Mouse (Mus musculus) midbrain, embryonic 14.5 days (tissue): ENCODE data around the gene Wdr59. TPM values are rescaled to one million over a fixed set of nuclear protein-coding genes. Genes with fewer than 3 reads are reported as not detected.

Experiments
- ATAC-seq: fragments of 200-750 bp; cut with Nextera tagmentation; 2 replicates; pipeline ENCODE4 v1.8.0; 2017; ENCODE audit warnings: moderate number of reproducible peaks, moderate library complexity; ENCODE audit not compliant: low FRiP score, low TSS enrichment
- DNase-seq: peaks from one replicate; pipeline ENCODE4 v3.0.0-alpha.2; 2015
- H3K27ac ChIP-seq: fragments of 300-500 bp; sonication (generic); replicated peaks from 2 replicates; pipeline ENCODE4 v1.5.1; 2014; ENCODE audit warnings: mild to moderate bottlenecking, low read depth, low read length, moderate library complexity
- H3K27me3 ChIP-seq: fragments of 300-500 bp; sonication (generic); 2 replicates; pipeline ENCODE4 v1.6.1; 2014; ENCODE audit warnings: low read length, control low read depth, mixed read lengths; ENCODE audit not compliant: control insufficient read depth, insufficient read depth
- H3K36me3 ChIP-seq: fragments of 300-500 bp; sonication (generic); 2 replicates; pipeline ENCODE4 v1.6.1; 2014; ENCODE audit warnings: low read length, control low read depth; ENCODE audit not compliant: control insufficient read depth, insufficient read depth
- H3K4me1 ChIP-seq: fragments of 300-500 bp; sonication (generic); 2 replicates; pipeline ENCODE4 v1.6.1; 2014; ENCODE audit warnings: mild to moderate bottlenecking, antibody characterized with exemption, low read length, control low read depth; ENCODE audit not compliant: control insufficient read depth, insufficient read depth
- H3K4me2 ChIP-seq: fragments of 300-500 bp; sonication (generic); 2 replicates; pipeline ENCODE4 v1.6.1; 2014; ENCODE audit warnings: mild to moderate bottlenecking, low read length, moderate library complexity
- H3K4me3 ChIP-seq: fragments of 300-500 bp; sonication (generic); replicated peaks from 2 replicates; pipeline ENCODE4 v1.5.1; 2014; ENCODE audit warnings: low read depth, low read length
- H3K9ac ChIP-seq: fragments of 300-500 bp; sonication (generic); replicated peaks from 2 replicates; pipeline ENCODE4 v1.6.1; 2014; ENCODE audit warnings: mild to moderate bottlenecking, low read length, moderate library complexity
- H3K9me3 ChIP-seq: fragments of 300-500 bp; sonication (generic); 2 replicates; pipeline ENCODE4 v1.6.1; 2016; ENCODE audit warnings: low read length, control low read depth, mixed read lengths; ENCODE audit not compliant: control insufficient read depth
- WGBS: fragments of 180-500 bp; shearing (Covaris S2); extraction: QIAGEN DNeasy Blood & Tissue Kit; methylation state at CpG from one replicate; pipeline ENCODE4 v1.1.7; 2014; 5-methylcytosine and 5-hydroxymethylcytosine counted together
- polyA plus RNA-seq: library from polyadenylated mRNA; unstranded; fragments of >200 nt; fragmentation: Nextera tagmentation; extraction: Ambion mirVana; gene quantifications from 2 replicates; pipeline ENCODE4 v1.2.1, GENCODE M21; 2014

Wdr59 gene
- polyA plus RNA-seq, 1 experiment from 2014 or later: 5.9 TPM

DNA sequence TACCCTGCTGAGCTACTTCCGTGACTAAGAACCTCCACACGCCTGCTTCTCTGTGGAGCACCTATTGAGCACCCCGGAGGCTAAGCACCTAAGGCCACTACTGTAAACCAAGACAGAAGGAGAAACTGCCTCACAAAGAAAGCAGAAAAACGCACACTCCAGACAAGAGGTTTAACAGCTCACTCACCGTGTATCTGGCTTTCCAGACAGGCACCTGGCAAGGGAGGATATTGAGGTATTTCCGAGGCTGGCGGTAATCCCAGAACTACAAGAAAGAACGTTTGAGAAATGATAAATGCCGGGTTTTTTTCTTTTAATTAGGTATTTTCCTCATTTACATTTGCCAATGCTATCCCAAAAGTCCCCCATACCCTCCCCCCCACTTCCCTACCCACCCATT, 29.4 kb downstream of the Wdr59 start:
- no peak for DNase-seq
- no peak overlapping the region for H3K4me3 ChIP-seq

DNA sequence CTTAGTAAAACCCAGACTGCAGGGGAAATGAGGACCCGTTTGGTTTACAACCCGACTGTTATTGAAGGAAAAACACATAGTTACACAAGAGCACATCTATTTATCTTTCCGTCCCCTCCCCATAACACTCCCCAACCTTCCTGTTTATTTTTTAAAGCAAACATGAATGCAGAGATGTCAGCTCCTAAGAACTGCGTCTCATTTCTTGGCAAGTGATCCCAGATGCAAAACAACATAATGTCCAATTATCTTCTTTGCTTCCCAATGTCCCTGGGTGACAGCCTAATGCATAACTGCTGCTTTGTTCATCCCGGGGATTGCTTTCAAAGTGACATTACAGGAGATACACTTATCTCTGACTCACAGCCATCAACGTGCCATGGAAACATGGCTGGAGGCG, 30.7 kb downstream of the Wdr59 start:
- 70% methylated on average over 7 of the region's 7 CpGs for WGBS
- no peak for ATAC-seq

More for the DNA sequence above, 29.4 kb downstream of the Wdr59 start:
- 87% methylated on average over 9 of the region's 9 CpGs for WGBS
- Histone ChIP-seq H3K4me2 (no peak overlapping the region), H3K27me3 (no peaks in the 10 kb centered on the region), H3K9me3 (no peaks in the 10 kb centered on the region), H3K9ac (no peak overlapping the region), H3K4me1 (no peaks in the 10 kb centered on the region), H3K27ac (no peak overlapping the region), H3K36me3 (peaks cover 18% of the 10 kb centered on the region)
- ATAC-seq: no peak

DNA sequence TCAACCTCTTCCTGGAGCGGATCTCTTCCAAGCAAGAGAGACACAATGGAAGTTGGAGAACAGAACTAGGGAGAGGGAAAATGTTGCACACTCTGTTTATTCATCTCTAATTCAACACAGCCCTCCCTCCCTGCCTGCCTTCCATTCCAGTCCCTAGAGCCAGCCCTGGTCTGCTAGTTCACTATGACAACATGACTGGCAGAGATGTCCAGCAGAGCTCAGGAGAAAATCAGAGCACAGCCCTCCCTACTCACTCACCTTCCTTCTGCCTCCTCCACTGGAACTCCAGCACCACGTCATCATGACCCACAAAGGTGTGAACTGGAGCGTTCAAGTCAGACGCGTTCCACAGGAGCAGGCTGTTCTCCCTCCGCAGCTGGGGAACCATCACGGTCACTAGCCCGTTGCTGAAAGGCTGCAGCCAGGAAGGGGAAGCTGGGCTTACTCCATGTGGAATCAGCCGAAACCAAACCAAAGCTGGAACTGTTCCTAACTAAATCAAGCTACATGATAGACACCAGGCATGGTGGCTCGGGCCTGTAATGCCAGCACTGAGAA, 31.8 kb downstream of the Wdr59 start:
- Histone ChIP-seq H3K4me2 (no peak overlapping the region), H3K4me1 (no peaks in the 10 kb centered on the region), H3K9me3 (no peaks in the 10 kb centered on the region), H3K9ac (no peak overlapping the region), H3K27me3 (no peaks in the 10 kb centered on the region), H3K36me3 (peaks cover 14% of the 10 kb centered on the region; the same call in 1 of the 2 replicates), H3K4me3 (no peak overlapping the region), H3K27ac (no peak overlapping the region)
- 80% methylated on average over 10 of the region's 10 CpGs for WGBS
- ATAC-seq (no peak), DNase-seq (no peak)

More for the DNA sequence above, 30.7 kb downstream of the Wdr59 start:
- Histone ChIP-seq H3K36me3 (peaks cover 17% of the 10 kb centered on the region; the same call in 1 of the 2 replicates), H3K4me1 (no peaks in the 10 kb centered on the region), H3K27me3 (no peaks in the 10 kb centered on the region), H3K4me2 (no peak overlapping the region), H3K4me3 (no peak overlapping the region), H3K27ac (0 out of 2 replicates have a peak overlapping the region, but pooled peaks have one; percentile 32), H3K9me3 (no peaks in the 10 kb centered on the region), H3K9ac (no peak overlapping the region)
- DNase-seq: peak; percentile 32

DNA sequence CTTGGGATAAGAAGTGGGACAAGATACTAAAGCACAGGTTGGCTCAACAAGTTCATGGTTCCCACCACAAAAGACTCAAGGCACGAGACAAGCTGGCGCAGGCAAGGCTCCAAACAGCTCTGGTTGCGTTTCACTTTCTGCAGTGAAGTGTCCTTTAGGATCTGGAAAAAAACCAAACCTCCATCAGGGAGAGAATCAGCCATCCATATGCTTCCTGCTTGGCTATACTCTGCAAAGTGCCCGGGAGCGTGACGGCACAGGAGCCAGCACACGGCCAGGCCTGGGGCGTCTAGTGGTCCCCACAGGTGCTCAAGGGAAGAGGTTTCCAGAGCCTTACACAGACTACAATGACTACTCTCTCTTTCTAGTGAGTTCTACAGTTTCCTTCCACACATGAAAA, 41.2 kb downstream of the Wdr59 start:
- no peaks in the 10 kb centered on the region for H3K27me3 ChIP-seq
- ATAC-seq (no peak), DNase-seq (no peak)
- H3K9me3 ChIP-seq: no peaks in the 10 kb centered on the region
- H3K9ac ChIP-seq: no peak overlapping the region
- WGBS: 95% methylated on average over 8 of the region's 8 CpGs
- no peak overlapping the region for H3K4me2 ChIP-seq
- H3K4me1 ChIP-seq: no peaks in the 10 kb centered on the region
- no peak overlapping the region for H3K27ac ChIP-seq
- no peak overlapping the region for H3K4me3 ChIP-seq
- peaks cover 52% of the 10 kb centered on the region for H3K36me3 ChIP-seq

DNA sequence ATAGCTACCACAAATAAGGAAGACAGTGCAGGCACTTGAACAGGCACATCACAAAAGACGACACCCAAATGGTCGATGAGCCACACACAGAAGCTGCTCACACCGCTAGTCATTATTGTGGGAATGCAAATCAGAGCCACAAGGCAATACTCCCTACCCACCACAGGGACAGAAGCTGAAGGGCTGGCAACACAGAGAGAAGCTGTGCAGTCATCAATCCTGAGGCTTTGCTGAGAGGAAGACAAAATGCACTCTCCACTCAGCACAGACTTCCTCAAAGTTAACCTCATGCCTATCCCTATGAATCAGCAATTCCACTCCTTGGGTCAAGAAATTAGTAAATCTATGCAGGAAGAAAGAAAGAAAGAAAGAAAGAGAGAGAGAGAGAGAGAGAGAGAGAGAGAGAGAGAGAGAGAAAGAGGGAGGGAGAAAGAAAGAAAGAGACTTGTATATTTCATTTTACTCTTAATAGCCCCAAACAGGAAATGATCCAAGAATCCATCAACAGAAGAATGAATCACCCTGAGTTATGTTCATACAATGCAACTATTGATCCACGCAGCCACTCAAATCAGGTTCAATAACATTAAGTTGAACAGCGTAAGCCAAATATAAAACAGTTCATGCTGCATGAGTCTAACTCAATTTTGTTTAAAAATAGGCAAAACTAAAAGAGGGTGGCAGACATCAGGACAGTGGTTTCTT, 44.0 kb downstream of the Wdr59 start:
- H3K4me1 ChIP-seq: no peaks in the 10 kb centered on the region
- no peak for ATAC-seq
- 85% methylated on average over 5 of the region's 5 CpGs for WGBS
- peaks cover 38% of the 10 kb centered on the region for H3K36me3 ChIP-seq
- no peak overlapping the region for H3K4me2 ChIP-seq
- H3K27me3 ChIP-seq: no peaks in the 10 kb centered on the region
- no peak for DNase-seq
- no peak overlapping the region for H3K4me3 ChIP-seq
- no peak overlapping the region for H3K9ac ChIP-seq
- H3K27ac ChIP-seq: no peak overlapping the region
- no peaks in the 10 kb centered on the region for H3K9me3 ChIP-seq

DNA sequence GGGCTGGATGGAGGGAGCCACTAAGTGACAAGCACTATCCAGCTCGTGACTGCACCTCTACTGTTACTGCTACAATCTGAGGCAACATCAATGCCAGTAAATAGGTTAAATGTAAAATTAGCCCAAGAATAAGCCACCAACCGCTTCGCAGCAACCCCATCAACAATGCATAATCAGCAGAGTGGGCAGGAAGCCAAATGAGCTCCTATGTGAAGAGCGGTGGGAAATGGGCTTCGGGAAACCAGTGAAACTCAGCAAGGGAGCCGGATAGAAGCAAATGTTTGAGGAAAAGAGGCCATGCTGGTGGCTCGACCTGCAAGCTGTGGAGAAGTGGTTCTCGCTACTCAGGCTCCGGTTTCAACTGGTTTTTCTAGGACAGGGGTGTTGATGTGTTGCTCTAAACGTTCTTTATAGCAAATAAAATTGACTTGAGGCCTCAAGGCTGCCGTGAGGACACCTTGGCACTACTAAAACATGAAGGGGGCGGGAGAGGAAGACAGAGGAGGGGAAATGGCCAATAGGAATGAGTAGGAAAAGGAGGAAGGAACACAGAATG, 50.3 kb downstream of the Wdr59 start:
- DNase-seq (peak; percentile 66), ATAC-seq (no peak)
- H3K9ac ChIP-seq: no peak overlapping the region
- H3K27ac ChIP-seq: no peak overlapping the region
- H3K36me3 ChIP-seq: peaks cover 19% of the 10 kb centered on the region
- no peak overlapping the region for H3K4me3 ChIP-seq
- no peaks in the 10 kb centered on the region for H3K27me3 ChIP-seq
- 76% methylated on average over 12 of the region's 12 CpGs for WGBS
- no peak overlapping the region for H3K4me2 ChIP-seq
- H3K4me1 ChIP-seq: 0 out of 2 replicates have a peak, but pooled peaks cover 5% of the 10 kb centered on the region
- no peaks in the 10 kb centered on the region for H3K9me3 ChIP-seq

DNA sequence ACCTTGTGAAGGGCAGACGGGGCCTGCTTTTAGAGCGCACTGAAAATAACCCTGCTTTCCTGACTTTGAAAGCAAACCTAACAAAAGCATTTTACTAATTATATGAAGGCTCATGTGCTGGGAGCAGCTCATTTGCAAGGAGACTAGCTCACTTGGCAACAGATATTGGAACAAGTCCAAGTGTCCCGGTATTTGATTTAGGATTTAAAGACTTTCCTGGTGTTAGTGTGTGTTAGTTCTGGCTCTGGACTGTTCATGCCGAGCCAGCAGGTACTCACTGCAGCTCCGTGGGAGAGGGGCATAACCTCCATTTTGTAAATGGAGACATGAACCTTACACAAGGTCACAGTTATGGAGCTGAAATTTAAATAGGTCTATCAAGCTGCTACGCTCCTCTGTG, 52.9 kb downstream of the Wdr59 start:
- WGBS: 49% methylated on average over 6 of the region's 6 CpGs
- ATAC-seq: no peak
- no peak overlapping the region for H3K27ac ChIP-seq

DNA sequence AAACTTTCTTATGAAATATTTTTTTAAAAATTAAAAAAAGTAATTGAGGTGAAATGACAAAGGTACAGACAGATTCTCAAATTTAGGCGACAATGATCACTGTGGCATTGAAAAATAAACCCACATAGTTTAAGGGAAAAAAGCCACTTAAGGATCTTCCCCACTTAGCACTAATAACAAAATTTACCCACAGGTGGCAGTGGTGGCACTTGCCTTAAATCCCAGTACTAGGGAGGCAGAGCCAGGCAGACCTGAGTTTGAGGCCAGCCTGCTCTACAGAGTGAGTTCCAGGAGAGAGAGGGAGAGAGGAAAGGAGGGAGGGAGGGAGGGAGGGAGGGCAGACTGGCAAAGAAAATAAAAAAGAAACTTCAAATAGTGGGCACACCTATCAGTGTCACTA, 56.6 kb downstream of the Wdr59 start:
- Histone ChIP-seq H3K4me3 (no peak overlapping the region), H3K4me1 (0 out of 2 replicates have a peak, but pooled peaks cover 5% of the 10 kb centered on the region), H3K9ac (no peak overlapping the region), H3K9me3 (no peaks in the 10 kb centered on the region), H3K36me3 (peaks cover 16% of the 10 kb centered on the region; the same call in 1 of the 2 replicates), H3K27ac (no peak overlapping the region), H3K27me3 (no peaks in the 10 kb centered on the region), H3K4me2 (no peak overlapping the region)
- WGBS: 84% methylated on average over 1 of the region's 1 CpGs
- DNase-seq (peak; percentile 33), ATAC-seq (no peak)

More for the DNA sequence above, 52.9 kb downstream of the Wdr59 start:
- Histone ChIP-seq H3K4me2 (no peak overlapping the region), H3K36me3 (peaks cover 17% of the 10 kb centered on the region; the same call in 1 of the 2 replicates), H3K4me3 (no peak overlapping the region), H3K27me3 (no peaks in the 10 kb centered on the region), H3K9me3 (no peaks in the 10 kb centered on the region), H3K4me1 (0 out of 2 replicates have a peak, but pooled peaks cover 5% of the 10 kb centered on the region), H3K9ac (no peak overlapping the region)
- DNase-seq: peak; percentile 72
